8 mouse cellular contexts compared by ENCODE assay signal in the genomic region with DNA sequence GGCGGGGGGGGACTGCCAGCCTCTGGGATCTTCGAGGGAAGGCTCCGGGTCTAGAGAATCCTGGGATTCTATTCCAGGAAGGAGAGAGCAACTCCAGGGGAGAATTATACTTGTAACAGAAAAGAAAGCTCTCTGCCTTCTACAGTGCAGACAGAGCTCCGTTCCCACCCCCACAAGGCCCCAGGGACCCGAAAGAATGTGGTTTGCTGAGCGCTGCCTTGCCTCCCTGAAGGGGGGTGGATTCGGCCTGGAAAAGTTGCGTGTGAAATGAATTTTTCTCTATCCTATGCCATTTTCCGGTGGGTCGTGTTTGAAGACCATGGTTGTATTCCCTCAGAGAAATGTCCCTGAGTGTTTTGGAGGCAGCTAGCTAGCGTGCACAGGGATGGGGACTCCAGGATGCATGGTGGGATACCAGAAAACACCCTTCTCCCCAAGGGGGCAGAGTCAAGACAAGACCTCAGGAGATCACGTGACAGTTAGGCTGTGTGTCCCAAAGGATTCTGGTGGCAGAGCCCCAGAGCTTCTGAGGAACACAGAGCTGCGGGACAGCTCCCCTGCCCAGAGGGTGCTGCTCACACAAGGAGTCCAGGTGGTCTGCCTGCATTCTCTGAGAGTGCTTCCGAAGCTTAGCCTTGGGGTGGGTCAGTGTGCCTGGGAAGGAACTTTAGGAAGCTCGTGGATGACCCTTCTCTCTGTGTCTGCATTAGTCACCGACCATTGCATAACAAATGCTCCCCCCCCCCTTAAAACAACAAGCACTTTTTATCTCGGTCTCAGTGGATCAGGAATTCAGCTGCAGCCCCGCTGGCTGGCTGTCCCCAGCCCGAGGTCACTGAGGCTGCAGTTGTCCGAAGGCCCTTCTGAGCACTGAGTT. TPM values are rescaled to one million over a fixed set of nuclear protein-coding genes. Genes with fewer than 3 reads are reported as not detected.
A peak's percentile ranks its signal among the peaks of the same experiment; 100 is the strongest.
DNase-seq lines count a peak whose midpoint lies in the region; ATAC-seq lines count a peak whose summit lies in the region.

No protein-coding gene starts in this region.

- DNase-seq in frontal cortex, postnatal 25 days (ENCODE audit: low spot score in 2 of 2), result no peak
- peak; percentile 78 for DNase-seq in kidney, postnatal 14 days
- DNase-seq in lung, postnatal 4 days, result peak; percentile 48 to 66
- DNase-seq in thymus, postnatal 10 days (ENCODE audit: low spot score in 2 of 2), result no peak
- no peak for DNase-seq in retina, embryonic 14.5 days (ENCODE audit: low spot score)

- H3K4me2 ChIP-seq in embryonic facial prominence, embryonic 15.5 days (replicated peaks), result peak overlapping the region; percentile 39
- H3K4me2 ChIP-seq in heart, embryonic 15.5 days, result peak overlapping the region; percentile 59

- peak; percentile 41; the same call in 1 of the 2 replicates for ATAC-seq in frontal cortex, adult (ENCODE audit: low TSS enrichment)
- 0 out of 2 replicates have a peak, but pooled peaks have one; percentile 55 for ATAC-seq in embryonic facial prominence, embryonic 15.5 days (ENCODE audit: insufficient number of reproducible peaks, low FRiP score, low TSS enrichment, low read depth)
- ATAC-seq in heart, embryonic 15.5 days (replicated peaks; ENCODE audit: insufficient number of reproducible peaks, insufficient read depth, low FRiP score, low read depth), result peak; percentile 16; the same call in 1 of the 2 replicates

- H3K4me1 ChIP-seq in embryonic facial prominence, embryonic 15.5 days, result peaks cover 64% of the 10 kb centered on the region
- peaks cover 50% of the 10 kb centered on the region for H3K4me1 ChIP-seq in heart, embryonic 15.5 days (replicated peaks)

- 0 out of 2 replicates have a peak overlapping the region, but pooled peaks have one; percentile 3 for H3K9ac ChIP-seq in embryonic facial prominence, embryonic 15.5 days
- peak overlapping the region; percentile 33; the same call in 1 of the 2 replicates for H3K9ac ChIP-seq in heart, embryonic 15.5 days

- H3K4me3 ChIP-seq in embryonic facial prominence, embryonic 15.5 days (replicated peaks), result 0 out of 2 replicates have a peak overlapping the region, but pooled peaks have one; percentile 5
- H3K4me3 ChIP-seq in heart, embryonic 15.5 days, result peak overlapping the region; percentile 17

- no peaks in the 10 kb centered on the region for H3K27me3 ChIP-seq in embryonic facial prominence, embryonic 15.5 days
- no peaks in the 10 kb centered on the region for H3K27me3 ChIP-seq in heart, embryonic 15.5 days

- peak overlapping the region; percentile 96 for H3K27ac ChIP-seq in embryonic facial prominence, embryonic 15.5 days (replicated peaks)
- H3K27ac ChIP-seq in heart, embryonic 15.5 days, result peak overlapping the region; percentile 84

- WGBS in embryonic facial prominence, embryonic 15.5 days, result 6% methylated on average over 19 of the region's 20 CpGs
- 7% methylated on average over 19 of the region's 20 CpGs for WGBS in heart, embryonic 15.5 days

- no peaks in the 10 kb centered on the region for H3K9me3 ChIP-seq in embryonic facial prominence, embryonic 15.5 days (replicated peaks)
- H3K9me3 ChIP-seq in heart, embryonic 15.5 days (replicated peaks), result no peaks in the 10 kb centered on the region

- H3K36me3 ChIP-seq in embryonic facial prominence, embryonic 15.5 days, result no peaks in the 10 kb centered on the region
- H3K36me3 ChIP-seq in heart, embryonic 15.5 days, result no peaks in the 10 kb centered on the region

RNA-seq across cellular contexts. Expression of gene Cstad, which starts 6.4 kb away (rescaled TPM):
- polyA plus RNA-seq in embryonic facial prominence, embryonic 15.5 days (2015; fragmentation: Nextera tagmentation; extraction: Ambion mirVana), result 1.8 and 3.2 TPM in 2 replicates
- polyA plus RNA-seq in heart, embryonic 15.5 days (2015; fragmentation: Nextera tagmentation; extraction: Ambion mirVana), result 1.1 and 1.5 TPM in 2 replicates

Comparison
In these comparisons a context has a peak if more than half of its experiments do, and no peak if none do; other contexts are left out.
1. DNase-seq: peak in kidney, postnatal 14 days (single experiment) and lung, postnatal 4 days (2 of 2); none in frontal cortex, postnatal 25 days (0 of 2), thymus, postnatal 10 days (0 of 2) and retina, embryonic 14.5 days (single experiment).
2. Peak in every context shown above with its lines, with median percentiles within 50 percentile points of each other: ATAC-seq.